Mouse (Mus musculus) CH12.LX (cell line): Measurements from ENCODE around the gene Tbc1d30. TPM values are rescaled to one million over a fixed set of nuclear protein-coding genes. Genes with fewer than 3 reads are reported as not detected.

Experiments
- DNase-seq: peaks from one replicate; pipeline ENCODE4 v3.0.0-alpha.2; 2013; ENCODE audit errors: extremely low read depth
- H3K27ac ChIP-seq: 2 replicates; pipeline ENCODE4 v1.5.1; 2012; ENCODE audit warnings: low read depth, mild to moderate bottlenecking, control low read depth, moderate library complexity; ENCODE audit not compliant: insufficient read depth
- H3K27me3 ChIP-seq: replicated peaks from 2 replicates; pipeline ENCODE3; 2012; ENCODE audit warnings: inconsistent platforms
- H3K36me3 ChIP-seq, 2 experiments: replicated peaks in 1 of 2; 2 replicates each; pipeline versions ENCODE3 to v1.6.1; 2012; ENCODE audit warnings: inconsistent platforms in 1 of 2, low read length in 1 of 2, mild to moderate bottlenecking in 1 of 2, mixed read lengths in 1 of 2, moderate library complexity in 1 of 2; ENCODE audit not compliant: control insufficient read depth in 1 of 2, insufficient read depth in 1 of 2
- H3K4me1 ChIP-seq, 2 experiments: 2 replicates each; pipeline ENCODE4 v1.6.1; 2012; ENCODE audit warnings: inconsistent platforms in 1 of 2, moderate library complexity in 1 of 2; ENCODE audit not compliant: insufficient read depth in 2 of 2, control insufficient read depth in 1 of 2
- H3K4me2 ChIP-seq: 2 replicates; pipeline ENCODE4 v1.6.1; 2012; ENCODE audit warnings: low read depth, mild to moderate bottlenecking, control low read depth; ENCODE audit not compliant: poor library complexity, insufficient read depth, severe bottlenecking
- H3K4me3 ChIP-seq, 3 experiments: fragments of 150-350 bp in 1 of 3; sonication (generic) in 1 of 3; replicated peaks in 1 of 3; 2 replicates each; pipeline versions ENCODE3 to v1.5.1; 2011 to 2012; ENCODE audit warnings: low read depth in 2 of 3, low read length in 2 of 3, mild to moderate bottlenecking in 2 of 3, moderate library complexity in 2 of 3, control low read depth in 1 of 3, improper control_type of control experiment in 1 of 3, inconsistent platforms in 1 of 3, mixed read lengths in 1 of 3; ENCODE audit not compliant: poor library complexity in 1 of 3
- H3K79me2 ChIP-seq: replicated peaks from 2 replicates; pipeline ENCODE4 v1.6.1; 2012; ENCODE audit warnings: mild to moderate bottlenecking, moderate library complexity; ENCODE audit not compliant: control insufficient read depth, poor library complexity, insufficient read depth, severe bottlenecking; ENCODE audit errors: extremely low read depth
- H3K9ac ChIP-seq: 2 replicates; pipeline ENCODE4 v1.6.1; 2012; ENCODE audit warnings: low read depth, mild to moderate bottlenecking, control low read depth, moderate library complexity; ENCODE audit not compliant: insufficient read depth
- H3K9me3 ChIP-seq: replicated peaks from 2 replicates; pipeline ENCODE3; 2012; ENCODE audit warnings: low read length, inconsistent platforms, mixed read lengths
- BHLHE40 ChIP-seq: IDR thresholded peaks from 2 replicates; pipeline ENCODE4 v1.6.1; 2011; ENCODE audit warnings: mild to moderate bottlenecking, low read depth, low read length, improper control_type of control experiment
- CTCF ChIP-seq, 2 experiments: IDR thresholded peaks in 1 of 2; conservative IDR thresholded peaks in 1 of 2; 2 replicates each; pipeline ENCODE4 v1.5.1; 2011 to 2012; ENCODE audit warnings: low read depth in 2 of 2, low read length in 2 of 2, improper control_type of control experiment in 1 of 2, inconsistent platforms in 1 of 2, mild to moderate bottlenecking in 1 of 2, moderate library complexity in 1 of 2
- E2F4 ChIP-seq: IDR thresholded peaks from 2 replicates; pipeline ENCODE4 v1.6.1; 2011; ENCODE audit warnings: low read depth, low read length, improper control_type of control experiment; ENCODE audit not compliant: insufficient replicate concordance
- ELF1 ChIP-seq: IDR thresholded peaks from 2 replicates; pipeline ENCODE4 v1.6.1; 2014; ENCODE audit warnings: low read depth, mild to moderate bottlenecking, inconsistent platforms, low read length, improper control_type of control experiment
- EP300 ChIP-seq: IDR thresholded peaks from 2 replicates; pipeline ENCODE4 v1.6.1; 2011; ENCODE audit warnings: low read length, improper control_type of control experiment
- GABPA ChIP-seq: IDR thresholded peaks from 2 replicates; pipeline ENCODE4 v1.6.1; 2012; ENCODE audit warnings: low read depth, low read length, improper control_type of control experiment, inconsistent platforms; ENCODE audit not compliant: insufficient replicate concordance
- IRF4 ChIP-seq: IDR thresholded peaks from 2 replicates; pipeline ENCODE4 v1.6.1; 2014; ENCODE audit warnings: low read depth, mild to moderate bottlenecking, inconsistent platforms, low read length, improper control_type of control experiment
- JUN ChIP-seq: IDR thresholded peaks from 2 replicates; pipeline ENCODE4 v1.6.1; 2011; ENCODE audit warnings: low read depth, mild to moderate bottlenecking, low read length, improper control_type of control experiment, moderate library complexity; ENCODE audit not compliant: insufficient read depth
- KAT2A ChIP-seq: IDR thresholded peaks from 2 replicates; pipeline ENCODE4 v1.6.1; 2012; ENCODE audit warnings: low read length, improper control_type of control experiment, inconsistent platforms; ENCODE audit not compliant: insufficient replicate concordance
- MAFK ChIP-seq: IDR thresholded peaks from 2 replicates; pipeline ENCODE4 v1.6.1; 2011; ENCODE audit warnings: low read length, improper control_type of control experiment; ENCODE audit not compliant: insufficient replicate concordance
- MAX ChIP-seq: IDR thresholded peaks from 2 replicates; pipeline ENCODE4 v1.6.1; 2011; ENCODE audit warnings: low read length, improper control_type of control experiment
- MXI1 ChIP-seq: IDR thresholded peaks from 2 replicates; pipeline ENCODE4 v1.6.1; 2011; ENCODE audit warnings: mild to moderate bottlenecking, low read depth, low read length, improper control_type of control experiment
- MYC ChIP-seq: IDR thresholded peaks from 2 replicates; pipeline ENCODE4 v1.6.1; 2011; ENCODE audit warnings: low read depth, mild to moderate bottlenecking, improper control_type of control experiment, low read length
- NRF1 ChIP-seq: IDR thresholded peaks from 2 replicates; pipeline ENCODE4 v1.6.1; 2014; ENCODE audit warnings: low read depth, mild to moderate bottlenecking, inconsistent platforms, low read length, improper control_type of control experiment, moderate library complexity
- PAX5 ChIP-seq: IDR thresholded peaks from 2 replicates; pipeline ENCODE4 v1.6.1; 2012; ENCODE audit warnings: low read length, inconsistent platforms, mixed read lengths
- POLR2A ChIP-seq: IDR thresholded peaks from 2 replicates; pipeline ENCODE4 v1.6.1; 2011; ENCODE audit warnings: low read depth, mild to moderate bottlenecking, improper control_type of control experiment, low read length
- POLR2AphosphoS2 ChIP-seq: IDR thresholded peaks from 2 replicates; pipeline ENCODE4 v1.6.1; 2011; ENCODE audit warnings: low read depth, low read length, improper control_type of control experiment
- RAD21 ChIP-seq: IDR thresholded peaks from 2 replicates; pipeline ENCODE4 v1.6.1; 2011; ENCODE audit warnings: low read depth, mild to moderate bottlenecking, low read length, improper control_type of control experiment, moderate library complexity
- RCOR1 ChIP-seq: conservative IDR thresholded peaks from 2 replicates; pipeline ENCODE4 v1.6.1; 2012; ENCODE audit warnings: low read depth, mild to moderate bottlenecking, inconsistent platforms, low read length, improper control_type of control experiment
- SIN3A ChIP-seq: IDR thresholded peaks from 2 replicates; pipeline ENCODE4 v1.6.1; 2012; ENCODE audit warnings: low read length, improper control_type of control experiment, inconsistent platforms
- SMC3 ChIP-seq: IDR thresholded peaks from 2 replicates; pipeline ENCODE4 v1.6.1; 2011; ENCODE audit warnings: low read depth, low read length, improper control_type of control experiment
- TBP ChIP-seq: conservative IDR thresholded peaks from 2 replicates; pipeline ENCODE4 v1.6.1; 2011; ENCODE audit warnings: low read depth, low read length, improper control_type of control experiment
- TCF12 ChIP-seq: IDR thresholded peaks from 2 replicates; pipeline ENCODE4 v1.6.1; 2014; ENCODE audit warnings: low read depth, mild to moderate bottlenecking, inconsistent platforms, low read length, improper control_type of control experiment
- UBTF ChIP-seq: IDR thresholded peaks from 2 replicates; pipeline ENCODE4 v1.6.1; 2012; ENCODE audit warnings: low read depth, mild to moderate bottlenecking, inconsistent platforms, low read length, improper control_type of control experiment, moderate library complexity
- ZMIZ1 ChIP-seq: IDR thresholded peaks from 2 replicates; pipeline ENCODE4 v1.6.1; 2012; ENCODE audit warnings: low read depth, mild to moderate bottlenecking, inconsistent platforms, low read length, improper control_type of control experiment
- dilution Hi-C: fragments of 300-500 bp; cut with MboI; formaldehyde crosslinking; loops from 2 replicates; pipeline ENCODE4 v1.14.3; 2020; ENCODE audit warnings: low sequenced_read_pairs; ENCODE audit not compliant: extremely low pct_unique_long_range_greater_than_20kb, extremely low pct_ligation_motif_present
- in situ Hi-C: fragments of 300-500 bp; cut with MboI; formaldehyde crosslinking; loops from 3 replicates; pipeline ENCODE4 v1.14.3; 2019; ENCODE audit warnings: low sequenced_read_pairs, low pct_ligation_motif_present, low pct_unique_long_range_greater_than_20kb, mixed read lengths
- polyA plus RNA-seq: library from polyadenylated mRNA; unstranded; fragments of >175 nt; gene quantifications from 2 replicates; pipeline ENCODE4 v1.2.1, GENCODE M21; 2012; ENCODE audit warnings: low read depth; ENCODE audit not compliant: insufficient read length
- total RNA-seq, 2 experiments: library from RNA; depleted of rRNA; stranded (reverse); fragments of 300-350 nt in 1 of 2; fragments of >200 nt in 1 of 2; gene quantifications; 2 replicates each; pipeline ENCODE4 v1.2.3; 2012 to 2014

Tbc1d30 gene
- total and polyA plus RNA-seq, 3 experiments = 0.16 TPM; not detected in 2

DNA sequence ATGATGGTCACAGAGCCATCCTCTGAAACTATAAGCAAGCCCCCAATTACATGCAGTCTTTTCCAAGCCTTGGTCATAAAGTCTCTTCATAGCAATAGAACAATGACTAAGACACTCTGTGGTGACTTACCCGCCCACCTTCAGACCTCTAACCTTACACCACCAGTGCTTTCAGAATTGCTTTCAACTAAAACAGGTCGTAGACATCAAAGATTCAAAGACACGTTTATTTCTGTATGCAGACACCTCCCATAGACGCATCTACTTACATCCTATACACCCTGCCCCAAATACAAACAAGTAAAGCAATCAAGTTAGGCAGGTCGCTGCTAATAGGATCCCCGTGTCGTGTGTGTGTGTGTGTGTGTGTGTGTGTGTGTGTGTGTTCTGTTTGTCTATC is 50.4 kb downstream of the Tbc1d30 start:
- dilution Hi-C loops = no loop called here

GRCm38 (mm10) chr10:121297054-121297701 is 53.9 kb downstream of the Tbc1d30 start:
- peak; percentile 21 for DNase-seq
- Histone ChIP-seq H3K27me3 (no peaks in the 10 kb centered on the region), H3K4me3 (no peak overlapping the region), H3K4me2 (peak overlapping the region; percentile 48), H3K27ac (no peak overlapping the region), H3K9ac (no peak overlapping the region), H3K36me3 (no peaks in the 10 kb centered on the region), H3K79me2 (no peaks in the 10 kb centered on the region), H3K9me3 (no peaks in the 10 kb centered on the region), H3K4me1 (peaks cover 7 to 10% of the 10 kb centered on the region in 2 experiments)
- dilution Hi-C loops = no loop called here
- no peak for TF ChIP-seq TBP
- no peak for TF ChIP-seq RAD21
- no peak for TF ChIP-seq SMC3
- no peak for TF ChIP-seq KAT2A
- TF ChIP-seq MXI1 = no peak
- no peak for TF ChIP-seq MAX
- no peak for TF ChIP-seq SIN3A
- TF ChIP-seq POLR2AphosphoS2 = no peak
- TF ChIP-seq RCOR1 = no peak
- no peak for TF ChIP-seq JUN
- TF ChIP-seq BHLHE40 = no peak
- TF ChIP-seq MYC = no peak
- no peak for TF ChIP-seq IRF4
- TF ChIP-seq TCF12 = no peak
- TF ChIP-seq NRF1 = no peak
- no peak for TF ChIP-seq MAFK
- in situ Hi-C loops = loop anchor here (5.0 kb wide), 1 partner anchor 35 kb away; no protein-coding TSS in a partner anchor

More for the DNA sequence above, 50.4 kb downstream of the Tbc1d30 start:
- in situ Hi-C loops = no loop called here
- Histone ChIP-seq H3K36me3 (no peaks in the 10 kb centered on the region), H3K4me1 (peaks cover 5 to 10% of the 10 kb centered on the region in 2 experiments; a peak in 3 of 4 replicates), H3K27me3 (no peaks in the 10 kb centered on the region), H3K9me3 (no peaks in the 10 kb centered on the region), H3K4me3 (no peak overlapping the region), H3K79me2 (no peaks in the 10 kb centered on the region), H3K27ac (no peak overlapping the region), H3K9ac (no peak overlapping the region), H3K4me2 (no peak overlapping the region)
- DNase-seq = no peak
- TF ChIP-seq PAX5 (no peak), EP300 (no peak), POLR2A (no peak), JUN (no peak), GABPA (no peak), ELF1 (no peak), NRF1 (no peak), TCF12 (no peak), MXI1 (no peak), IRF4 (no peak), MAX (no peak), ZMIZ1 (no peak), UBTF (no peak), CTCF (conservative IDR thresholded peaks at IDR 0.05 in 1 of 2, IDR thresholded peaks at IDR 0.05 in 1 of 2; ENCODE audit: low read depth in 2 of 2, low read length in 2 of 2) (no peak), E2F4 (no peak)
